Mouse (Mus musculus): ENCODE data around the gene Zar1l.
"Not testable (repeated sequence)": the region's sequence is repeated elsewhere in the genome, so short reads cannot be mapped to it uniquely, and the experiment has no call there.

Gene Zar1l

GRCm38 (mm10) chr5:150518064-150518463, at the start of gene Zar1l:
TSS of gene Zar1l (minus strand) at chr5:150518164.
- DNase-seq (ENCODE audit: low spot score): no peak

DNA sequence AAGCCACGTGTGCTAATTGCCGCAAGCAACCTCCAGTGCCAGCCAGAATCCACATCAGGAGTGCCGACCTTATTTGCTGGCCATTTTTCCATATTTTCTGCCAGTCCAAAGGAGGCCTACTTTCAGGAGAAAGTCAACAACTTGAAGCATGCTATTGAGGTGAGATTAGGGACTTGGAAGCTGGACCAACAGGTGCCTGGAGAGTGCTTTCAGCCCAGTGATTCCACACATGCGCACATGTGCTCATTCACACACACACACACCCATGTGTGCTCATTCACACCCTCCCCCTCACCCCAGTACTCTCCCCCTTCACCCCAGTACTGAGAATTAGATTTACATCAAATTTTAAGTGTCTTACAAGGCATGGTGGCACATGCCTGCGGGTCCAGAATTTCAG, 49.0 kb upstream of the Zar1l start:
- DNase-seq (ENCODE audit: low spot score): no peak

GRCm38 (mm10) chr5:150566226-150566625, 48.3 kb upstream of the Zar1l start:
- DNase-seq (ENCODE audit: low spot score): peak; percentile 58

DNA sequence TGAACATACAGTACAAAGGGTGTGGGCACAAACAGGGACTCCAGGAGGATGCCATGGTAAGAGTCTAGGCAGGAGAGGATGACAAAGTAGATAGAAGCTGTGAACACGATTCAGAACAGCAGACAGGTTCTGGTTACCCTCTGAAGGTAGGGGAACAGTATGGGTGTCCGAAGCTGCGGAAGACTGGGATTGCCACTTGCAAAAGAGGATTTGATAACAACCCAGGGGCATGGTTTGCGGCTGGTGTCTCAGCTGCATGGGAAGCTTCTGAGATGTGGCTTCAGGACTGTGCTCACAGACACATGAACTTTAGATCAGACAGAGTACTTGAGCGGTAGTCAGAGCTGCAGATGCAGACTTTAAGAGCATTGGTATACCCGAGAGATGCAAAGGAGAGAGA, 46.5 kb upstream of the Zar1l start:
- DNase-seq (ENCODE audit: low spot score): no peak

GRCm38 (mm10) chr5:150561783-150562182, 43.8 kb upstream of the Zar1l start:
- DNase-seq (ENCODE audit: low spot score): no peak

DNA sequence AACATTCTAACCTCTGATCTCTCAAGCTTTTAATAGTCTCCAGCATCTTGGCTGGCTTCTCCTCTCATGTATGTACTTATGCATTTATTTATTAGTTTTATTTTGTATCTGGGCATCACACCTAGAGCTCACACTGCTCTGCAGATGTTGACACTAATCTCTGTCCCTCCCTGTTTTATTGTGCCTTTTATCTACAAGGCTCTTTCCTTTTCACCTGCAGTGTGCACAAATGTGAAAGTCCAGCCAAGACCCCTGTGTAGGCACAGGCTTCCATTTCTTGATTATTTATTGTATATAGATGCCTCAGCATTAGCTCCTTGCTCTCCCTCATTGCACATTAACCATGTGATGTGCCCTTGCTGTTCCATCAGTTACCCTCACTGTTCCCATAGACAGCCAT, 43.4 kb upstream of the Zar1l start:
- no peak for DNase-seq (ENCODE audit: low spot score)

DNA sequence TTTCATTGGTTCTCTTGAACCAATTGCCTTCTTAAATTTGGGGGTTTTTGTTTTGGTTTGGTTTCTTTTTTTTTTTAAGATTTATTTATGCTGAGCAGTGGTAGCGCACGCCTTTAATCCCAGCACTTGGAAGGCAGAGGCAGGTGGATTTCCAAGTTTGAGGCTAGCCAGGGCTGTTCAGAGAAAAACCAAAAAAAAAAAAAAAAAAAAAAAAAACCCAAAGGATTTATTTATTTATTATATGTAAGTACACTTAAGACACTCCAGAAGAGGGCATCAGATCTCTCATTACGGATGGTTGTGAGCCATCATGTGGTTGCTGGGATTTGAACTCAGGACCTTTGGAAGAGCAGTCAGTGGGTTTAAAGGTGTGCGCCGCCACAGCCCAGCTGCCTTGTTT, 42.9 kb upstream of the Zar1l start:
- no peak for DNase-seq (ENCODE audit: low spot score)

DNA sequence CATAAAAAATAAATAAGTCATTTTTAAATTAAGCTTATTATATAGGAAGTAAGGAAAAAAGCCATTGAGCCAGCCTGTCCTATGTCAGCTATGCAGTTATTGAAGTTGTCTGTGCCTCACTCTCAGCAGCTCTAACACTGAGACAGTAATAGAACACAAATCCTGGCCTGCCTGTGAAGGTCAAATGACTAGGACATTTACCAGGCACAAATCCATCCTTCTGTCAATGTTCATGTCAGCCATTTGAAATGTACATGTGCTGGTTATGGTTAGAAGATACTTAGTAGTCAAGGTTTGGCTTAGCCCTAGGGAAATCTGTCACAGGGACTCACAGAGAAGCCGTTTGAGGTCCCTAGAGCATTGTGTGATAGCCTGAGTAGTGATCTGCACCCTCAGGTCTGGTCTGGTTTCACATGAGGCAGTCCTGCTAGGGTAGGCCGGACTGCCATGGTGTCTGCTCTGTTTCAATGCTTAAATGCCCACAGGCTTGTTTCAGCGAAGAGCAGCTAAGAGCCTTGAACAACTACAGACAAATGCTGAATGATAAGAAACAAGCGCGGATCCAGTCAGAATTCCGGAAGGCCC, 41.6 kb upstream of the Zar1l start:
- no peak for DNase-seq (ENCODE audit: low spot score)

DNA sequence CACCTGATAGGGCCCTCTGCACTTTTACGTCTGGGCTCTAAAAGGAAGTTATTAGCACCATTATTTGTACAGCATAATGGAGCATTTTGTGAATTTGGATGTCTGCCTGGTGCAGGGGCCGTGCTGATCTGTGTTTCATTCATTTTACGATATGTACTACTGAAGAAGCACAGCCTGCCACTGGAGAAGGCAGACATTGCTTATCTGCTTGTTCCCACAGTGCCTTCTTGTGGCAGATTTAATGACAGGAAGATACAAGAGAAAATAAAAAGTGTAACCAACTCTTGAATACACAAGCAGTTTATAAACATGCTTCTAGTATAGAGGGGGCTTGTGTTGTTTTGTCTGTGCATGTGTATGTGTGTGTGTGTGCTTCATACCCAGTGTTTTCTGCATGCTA, 33.7 kb upstream of the Zar1l start:
- no peak for DNase-seq (ENCODE audit: low spot score)

GRCm38 (mm10) chr5:150543184-150543583, 25.2 kb upstream of the Zar1l start:
- DNase-seq (ENCODE audit: low spot score): no peak

DNA sequence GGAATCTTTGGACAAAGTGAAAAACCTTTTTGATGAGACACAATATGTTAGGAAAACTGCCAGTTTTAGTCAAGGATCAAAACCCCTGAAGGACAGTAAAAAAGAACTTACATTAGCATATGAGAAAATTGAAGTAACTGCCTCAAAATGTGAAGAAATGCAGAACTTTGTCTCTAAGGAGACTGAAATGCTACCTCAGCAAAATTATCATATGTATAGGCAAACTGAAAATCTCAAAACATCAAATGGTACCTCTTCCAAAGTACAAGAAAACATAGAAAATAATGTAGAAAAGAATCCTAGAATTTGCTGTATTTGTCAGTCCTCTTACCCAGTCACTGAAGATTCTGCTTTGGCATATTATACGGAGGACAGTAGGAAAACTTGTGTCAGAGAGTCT, 23.3 kb upstream of the Zar1l start:
- no peak for DNase-seq (ENCODE audit: low spot score)

DNA sequence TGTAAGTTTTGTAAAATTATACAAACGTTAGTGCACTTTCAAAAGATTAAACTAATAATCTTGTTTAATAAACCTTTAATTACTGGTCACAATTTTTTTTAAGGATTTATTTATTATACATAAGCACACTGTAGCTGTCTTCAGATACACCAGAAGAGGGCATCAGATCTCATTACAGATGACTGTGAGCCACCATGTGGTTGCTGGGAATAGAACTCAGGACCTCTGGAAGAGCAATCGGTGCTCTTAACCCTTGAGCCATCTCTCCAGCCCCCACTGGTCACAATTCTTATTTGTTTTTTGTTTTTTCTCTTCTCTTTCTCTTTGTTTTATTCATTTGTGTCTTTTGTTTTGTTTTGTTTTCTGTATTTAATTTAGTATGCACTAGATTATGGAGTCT, 7.3 kb upstream of the Zar1l start:
- no peak for DNase-seq (ENCODE audit: low spot score)

DNA sequence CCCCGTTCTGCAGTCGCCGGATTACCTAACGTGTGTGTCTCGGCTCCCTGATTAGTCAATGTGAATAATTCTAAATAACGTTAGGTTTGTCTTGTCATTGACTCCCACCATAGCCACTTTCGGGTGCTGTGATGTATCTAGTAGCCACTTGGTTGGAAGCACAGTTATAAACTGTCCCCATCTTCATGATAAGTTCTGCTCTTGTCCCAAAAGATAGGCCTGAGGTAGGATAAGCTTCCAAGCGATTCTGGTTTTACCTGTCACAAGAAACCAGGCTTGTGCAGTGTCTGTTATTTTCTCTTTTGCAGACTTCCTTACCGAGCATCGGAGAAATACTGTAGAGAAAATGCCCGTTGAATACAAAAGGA, 4.9 kb upstream of the Zar1l start:
- no peak for DNase-seq (ENCODE audit: low spot score)

GRCm38 (mm10) chr5:150521937-150522866, 4.2 kb upstream of the Zar1l start, which contains the start of gene Brca2:
TSS of gene Brca2 (plus strand) at chr5:150522630.
- peak; percentile 76 for DNase-seq (ENCODE audit: low spot score)

DNA sequence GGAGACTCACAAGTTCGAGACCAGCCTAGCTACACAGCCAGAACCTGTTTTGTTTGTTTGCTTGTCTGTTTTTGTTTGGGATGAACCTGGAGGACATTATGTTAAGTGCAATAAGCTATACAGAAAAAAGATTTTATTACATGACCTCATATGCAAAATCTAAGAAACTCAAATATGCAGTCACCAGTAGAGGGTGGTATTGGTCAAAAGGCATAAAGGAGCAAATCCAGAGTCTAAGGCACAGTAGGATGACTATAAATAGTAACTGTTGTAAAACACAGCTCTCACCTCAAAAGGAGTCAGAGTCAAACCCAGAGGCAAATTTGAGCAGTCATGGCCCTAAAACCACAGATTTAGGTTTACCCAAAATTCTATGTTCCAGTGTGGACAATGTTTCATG, 1.6 kb upstream of the Zar1l start:
- no peak for DNase-seq (ENCODE audit: low spot score)

DNA sequence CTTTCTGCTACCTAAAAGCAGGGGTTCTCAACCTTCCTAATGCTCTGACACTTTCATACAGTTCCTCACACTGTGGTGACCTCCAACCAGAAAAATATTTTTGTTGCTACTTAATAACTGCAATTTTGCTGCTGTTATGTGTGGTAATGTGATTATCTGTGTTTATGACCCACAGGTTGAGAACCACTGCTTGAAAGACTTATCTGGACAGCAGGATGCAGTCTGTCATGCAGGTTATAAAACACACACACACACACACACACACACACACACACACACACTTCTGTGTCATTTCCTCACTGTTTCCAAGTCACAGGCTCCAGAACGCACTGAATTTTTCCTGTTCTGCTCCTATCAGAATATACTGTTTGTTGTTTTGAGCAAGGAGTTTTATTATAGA, 3.9 kb downstream of the Zar1l start:
- no peak for DNase-seq (ENCODE audit: low spot score)

DNA sequence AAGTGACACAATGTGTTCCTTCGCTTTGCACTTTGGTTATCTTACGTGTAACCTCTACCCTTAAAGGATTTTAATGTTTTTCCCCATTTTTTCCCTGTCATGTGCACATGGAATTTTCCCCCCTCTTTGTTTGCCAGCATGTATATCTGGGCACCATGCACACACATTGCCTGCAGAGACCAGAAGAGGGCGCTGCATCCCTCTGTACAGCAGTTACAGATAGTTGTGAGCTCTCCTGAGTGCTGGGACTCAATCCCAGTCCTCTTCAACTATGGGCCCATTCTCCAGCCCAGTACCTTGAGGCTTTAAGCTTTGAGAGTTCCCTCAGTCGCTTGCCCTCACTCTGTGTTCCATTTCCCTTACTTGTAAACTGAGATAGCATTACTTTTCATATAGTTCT, 4.7 kb downstream of the Zar1l start:
- DNase-seq (ENCODE audit: low spot score): no peak

GRCm38 (mm10) chr5:150510451-150511225, 7.3 kb downstream of the Zar1l start:
- no peak for DNase-seq (ENCODE audit: low spot score)

DNA sequence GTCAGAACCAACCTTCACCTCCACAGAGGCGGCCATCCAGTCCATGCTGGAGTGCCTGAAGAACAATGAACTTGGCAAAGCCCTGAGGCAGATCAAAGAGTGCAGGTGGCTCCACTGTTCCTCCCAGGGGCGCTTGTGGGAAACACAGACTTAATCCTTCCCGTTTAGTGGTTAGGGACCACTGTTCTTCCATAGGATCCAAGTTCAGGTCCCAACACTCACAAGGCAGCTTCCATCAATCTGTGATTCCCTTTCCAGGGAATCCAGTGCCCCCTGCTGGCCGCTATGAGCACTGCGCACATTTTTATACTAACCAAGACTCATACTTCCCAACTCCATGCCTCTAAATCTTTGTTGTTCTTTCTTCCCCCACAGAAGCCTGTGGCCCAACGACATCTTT, 22.2 kb downstream of the Zar1l start:
- DNase-seq (ENCODE audit: low spot score): no peak

DNA sequence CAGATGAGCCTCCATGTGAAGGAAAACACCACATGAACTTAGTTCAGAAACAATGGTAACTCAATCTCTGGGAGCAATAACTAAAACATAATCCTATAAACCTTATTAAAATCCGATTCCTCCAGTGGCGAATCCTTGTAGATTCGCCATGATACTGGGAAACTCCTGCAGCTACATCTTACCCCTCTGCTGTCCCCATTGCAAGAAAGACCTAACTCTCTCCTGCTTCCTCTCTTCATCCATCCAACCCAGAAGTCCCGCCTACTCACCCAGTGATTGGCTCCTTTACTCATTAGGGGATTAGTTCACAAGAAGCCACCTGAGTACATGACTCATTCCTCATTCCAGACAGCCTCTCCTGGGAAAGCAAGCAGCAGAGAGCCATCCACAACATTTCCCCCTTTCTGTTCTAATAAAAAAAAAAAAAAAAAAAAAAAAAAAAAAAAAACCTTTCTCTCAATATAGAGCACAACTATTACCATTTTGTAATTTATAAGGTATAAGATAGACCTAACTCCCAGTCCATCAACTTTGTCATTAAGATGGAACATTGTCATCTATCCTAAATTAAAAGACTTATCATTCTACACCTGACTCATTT, 26.3 kb downstream of the Zar1l start:
- DNase-seq (ENCODE audit: low spot score): not testable (repeated sequence)

DNA sequence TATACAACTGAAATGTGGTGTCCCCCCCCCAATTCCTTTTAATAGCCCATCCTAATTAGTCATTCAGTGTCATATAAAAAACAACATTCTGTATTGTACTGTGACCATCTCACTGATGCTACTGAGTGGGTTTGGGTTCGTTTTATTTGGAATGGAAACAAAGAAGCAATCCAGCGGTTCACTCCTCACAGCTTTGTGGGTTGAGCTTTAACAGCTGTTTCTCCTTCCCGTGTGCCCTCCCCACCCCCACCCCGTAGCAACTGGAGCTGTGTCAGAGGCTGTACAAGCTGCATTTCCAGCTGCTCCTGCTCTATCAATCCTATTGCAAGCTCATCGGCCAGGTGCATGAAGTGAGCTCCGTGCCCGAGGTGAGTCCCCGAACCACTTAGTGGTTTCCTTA, 27.1 kb downstream of the Zar1l start:
- no peak for DNase-seq (ENCODE audit: low spot score)

DNA sequence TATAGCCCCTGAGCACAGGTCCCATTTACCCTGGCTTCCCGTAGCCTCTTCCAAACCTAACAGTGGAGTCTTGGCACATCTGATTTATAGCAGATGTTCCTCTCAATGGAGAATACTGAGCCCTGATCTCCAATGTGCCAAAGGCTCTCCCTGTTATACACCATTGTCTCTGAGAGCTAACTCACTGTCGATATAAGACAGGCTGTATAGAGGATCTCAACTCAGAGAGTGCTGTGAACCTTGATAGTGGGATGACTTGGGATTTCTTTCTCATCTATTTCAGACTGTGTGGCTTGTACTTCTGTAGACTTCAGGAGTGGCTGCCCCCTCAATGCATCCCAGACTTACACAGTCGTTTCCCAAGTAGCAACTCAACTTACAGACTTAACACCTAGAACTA, 27.7 kb downstream of the Zar1l start:
- DNase-seq (ENCODE audit: low spot score): no peak

GRCm38 (mm10) chr5:150485198-150485597, 32.8 kb downstream of the Zar1l start:
- DNase-seq (ENCODE audit: low spot score): no peak
